Mouse (Mus musculus): ENCODE measurements around the gene Dscam.

The Dscam gene

DNA sequence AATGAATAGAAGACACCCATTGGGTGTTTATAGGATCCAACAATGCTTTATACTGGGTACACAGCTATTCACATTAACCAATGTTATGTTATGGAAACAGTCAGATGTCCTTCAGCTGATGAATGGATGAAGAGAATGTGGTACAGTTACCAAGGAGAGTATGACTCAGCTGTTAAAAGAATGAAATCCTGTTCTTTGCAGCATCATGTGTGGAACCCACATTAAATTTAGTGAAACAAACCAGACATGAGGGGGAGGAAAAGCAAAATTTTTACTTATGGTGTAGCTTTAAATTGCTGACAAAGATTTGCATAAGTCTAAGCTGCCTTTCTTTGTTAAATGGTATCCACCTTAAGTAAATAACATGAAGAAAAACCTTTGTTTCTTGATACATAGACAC is 610.8 kb downstream of the Dscam start:
- no peak for DNase-seq (ENCODE audit: low spot score)

DNA sequence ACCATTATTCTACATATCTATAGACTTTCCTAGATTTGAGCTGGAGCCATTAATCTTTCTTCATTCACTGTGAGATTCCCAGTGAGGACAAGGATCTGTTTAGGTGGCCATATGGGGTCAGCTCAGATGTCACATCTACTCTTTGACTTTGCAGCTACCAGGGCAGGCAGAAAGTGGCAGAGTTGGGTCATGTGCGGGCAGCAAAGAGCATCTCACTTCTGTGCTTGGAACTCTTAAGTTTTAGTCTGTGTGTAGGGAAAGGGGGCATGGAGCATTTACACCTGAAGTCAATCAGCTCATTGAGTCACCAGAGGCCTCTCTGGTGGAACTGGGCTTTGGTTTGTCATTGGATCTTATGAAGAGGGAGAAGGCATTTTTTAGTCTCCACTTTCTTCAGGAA is 612.2 kb downstream of the Dscam start:
- no peak for DNase-seq (ENCODE audit: low spot score)

DNA sequence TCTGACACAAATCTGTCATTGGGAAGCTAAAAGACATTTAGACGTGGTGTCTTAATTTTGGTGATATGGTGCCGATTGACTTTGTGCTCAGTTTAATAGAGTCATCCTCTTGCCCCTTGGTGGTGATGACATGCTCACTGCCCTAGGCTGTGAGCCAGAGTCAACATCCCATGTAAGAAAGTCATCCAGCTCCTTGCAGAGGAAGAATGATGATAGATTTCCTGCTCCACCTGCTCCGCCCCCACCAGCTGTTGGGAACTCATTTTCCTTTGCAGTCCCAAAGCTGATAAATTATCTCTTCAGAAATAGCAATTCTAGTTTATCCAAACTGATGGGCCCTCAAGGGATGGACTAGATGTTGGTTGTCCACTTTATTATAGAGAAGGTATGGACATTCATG is 613.9 kb downstream of the Dscam start:
- DNase-seq (ENCODE audit: low spot score), result no peak

DNA sequence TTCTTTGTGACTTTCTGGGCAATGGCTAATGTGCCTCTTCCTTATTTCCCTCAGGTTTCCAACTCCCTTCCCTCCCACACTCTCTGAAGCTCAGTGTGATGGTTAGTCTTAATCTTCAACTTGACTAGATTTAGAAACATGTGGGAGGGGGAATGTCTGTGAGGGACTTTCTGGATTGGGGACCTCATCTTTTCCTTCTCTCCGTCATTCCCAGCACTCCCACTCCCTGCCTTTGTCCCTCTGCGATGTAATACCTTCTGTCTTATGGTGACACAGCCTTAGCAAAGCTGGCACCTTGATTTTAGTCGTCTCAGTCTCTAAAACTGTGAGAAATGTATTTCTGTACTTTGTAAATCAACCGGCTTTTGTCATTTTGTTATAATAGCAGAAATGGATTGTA is 615.1 kb downstream of the Dscam start:
- DNase-seq (ENCODE audit: low spot score), result no peak

DNA sequence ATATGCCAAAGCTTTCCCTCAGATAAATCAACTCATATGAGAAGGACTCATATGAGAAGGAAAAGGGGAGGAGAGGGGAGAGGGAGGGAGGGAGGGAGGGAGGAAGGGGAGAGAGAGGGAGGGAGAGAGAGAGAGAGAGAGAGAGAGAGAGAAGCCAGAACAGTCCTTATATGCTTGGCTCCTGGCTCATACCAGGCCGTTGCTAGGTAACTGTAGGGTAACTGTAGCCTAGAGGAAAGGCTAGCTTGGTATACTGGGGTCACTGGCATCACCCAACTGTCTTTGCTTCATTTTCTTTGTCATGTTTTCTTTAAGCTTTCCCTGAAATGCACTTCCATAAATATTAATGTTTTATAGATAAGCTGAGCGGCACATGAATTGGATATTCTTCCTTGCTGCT is 617.9 kb downstream of the Dscam start:
- no peak for DNase-seq (ENCODE audit: low spot score)

DNA sequence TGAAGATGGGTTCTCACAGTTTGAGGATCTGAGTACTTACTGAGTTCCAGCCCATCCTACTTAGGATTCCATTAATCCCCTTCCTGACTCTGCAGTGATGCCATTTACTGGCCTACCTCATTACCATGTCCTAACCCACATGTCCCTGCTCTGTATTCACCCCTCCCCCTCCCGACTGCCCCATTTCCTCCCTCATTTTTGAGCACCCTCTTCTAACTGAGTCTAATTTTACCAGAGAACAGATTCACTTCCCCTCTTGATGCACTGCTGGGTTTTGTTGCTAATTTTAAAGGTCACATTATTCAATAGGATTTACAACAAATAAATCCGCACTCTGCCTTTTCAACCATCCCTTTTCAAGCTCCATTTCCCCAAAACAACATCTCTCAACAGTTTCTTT is 629.5 kb downstream of the Dscam start:
- DNase-seq (ENCODE audit: low spot score), result peak; percentile 62

Measured in lung, postnatal 25 days (tissue).